Mouse (Mus musculus): ENCODE data around the gene Plcb1.
"Not testable (repeated sequence)": the region's sequence is repeated elsewhere in the genome, so short reads cannot be mapped to it uniquely, and the experiment has no call there.

Gene Plcb1

GRCm38 (mm10) chr2:134968380-134968779 is 182.5 kb downstream of the Plcb1 start:
- no peak for DNase-seq (ENCODE audit: low read depth, low spot score)

GRCm38 (mm10) chr2:134972376-134972775 is 186.5 kb downstream of the Plcb1 start:
- no peak for DNase-seq (ENCODE audit: low read depth, low spot score)

GRCm38 (mm10) chr2:134974711-134975110 is 188.8 kb downstream of the Plcb1 start:
- DNase-seq (ENCODE audit: low read depth, low spot score) = no peak

- DNase-seq (ENCODE audit: low read depth, low spot score) = no peak
Observed at GRCm38 (mm10) chr2:134976796-134977330, 191.0 kb downstream of the Plcb1 start.

- DNase-seq (ENCODE audit: low read depth, low spot score) = no peak
Observed at GRCm38 (mm10) chr2:134977641-134978040, 191.8 kb downstream of the Plcb1 start.

- no peak for DNase-seq (ENCODE audit: low read depth, low spot score)
Observed at GRCm38 (mm10) chr2:134981394-134981793, 195.5 kb downstream of the Plcb1 start.

GRCm38 (mm10) chr2:134984884-134985283 is 199.0 kb downstream of the Plcb1 start:
- DNase-seq (ENCODE audit: low read depth, low spot score) = no peak

GRCm38 (mm10) chr2:134987978-134988377 is 202.1 kb downstream of the Plcb1 start:
- DNase-seq (ENCODE audit: low read depth, low spot score) = no peak

GRCm38 (mm10) chr2:134989650-134990292 is 203.9 kb downstream of the Plcb1 start:
- no peak for DNase-seq (ENCODE audit: low read depth, low spot score)

GRCm38 (mm10) chr2:135007134-135007533 is 221.3 kb downstream of the Plcb1 start:
- DNase-seq (ENCODE audit: low read depth, low spot score) = no peak

GRCm38 (mm10) chr2:135007885-135008284 is 222.0 kb downstream of the Plcb1 start:
- DNase-seq (ENCODE audit: low read depth, low spot score) = not testable (repeated sequence)

GRCm38 (mm10) chr2:135010371-135010770 is 224.5 kb downstream of the Plcb1 start:
- peak; percentile 76 for DNase-seq (ENCODE audit: low read depth, low spot score)

- DNase-seq (ENCODE audit: low read depth, low spot score) = no peak
Observed at GRCm38 (mm10) chr2:135015501-135015900, 229.6 kb downstream of the Plcb1 start.

- DNase-seq (ENCODE audit: low read depth, low spot score) = no peak
Observed at GRCm38 (mm10) chr2:135018275-135018674, 232.4 kb downstream of the Plcb1 start.

- no peak for DNase-seq (ENCODE audit: low read depth, low spot score)
Observed at GRCm38 (mm10) chr2:135018708-135019107, 232.8 kb downstream of the Plcb1 start.

- DNase-seq (ENCODE audit: low read depth, low spot score) = no peak
Observed at GRCm38 (mm10) chr2:135019588-135019987, 233.7 kb downstream of the Plcb1 start.

- DNase-seq (ENCODE audit: low read depth, low spot score) = no peak
Observed at GRCm38 (mm10) chr2:135029288-135029687, 243.4 kb downstream of the Plcb1 start.

GRCm38 (mm10) chr2:135029700-135030099 is 243.8 kb downstream of the Plcb1 start:
- DNase-seq (ENCODE audit: low read depth, low spot score) = no peak

GRCm38 (mm10) chr2:135035640-135036260 is 249.9 kb downstream of the Plcb1 start:
- DNase-seq (ENCODE audit: low read depth, low spot score) = no peak

GRCm38 (mm10) chr2:135048791-135049190 is 262.9 kb downstream of the Plcb1 start:
- DNase-seq (ENCODE audit: low read depth, low spot score) = no peak

GRCm38 (mm10) chr2:135049283-135049682 is 263.4 kb downstream of the Plcb1 start:
- DNase-seq (ENCODE audit: low read depth, low spot score) = peak; percentile 77

GRCm38 (mm10) chr2:135051540-135052288 is 265.8 kb downstream of the Plcb1 start:
- no peak for DNase-seq (ENCODE audit: low read depth, low spot score)
